Mouse (Mus musculus) liver, embryonic 14.5 days (tissue): ENCODE results near the gene Olfr1313. TPM values are rescaled to one million over a fixed set of nuclear protein-coding genes. Genes with fewer than 3 reads are reported as not detected.
"Not testable (repeated sequence)": the region's sequence is repeated elsewhere in the genome, so short reads cannot be mapped to it uniquely, and the experiment has no call there.

Experiments used
- ATAC-seq: fragments of 200-750 bp; cut with Nextera tagmentation; 2 replicates; pipeline ENCODE4 v1.8.0; 2017; ENCODE audit warnings: moderate number of reproducible peaks, mild to moderate bottlenecking, moderate library complexity; ENCODE audit not compliant: insufficient read depth
- DNase-seq, 3 experiments: peaks; one replicate each; pipeline ENCODE4 v3.0.0-alpha.2; 2012 to 2013; ENCODE audit warnings: low read depth in 3 of 3, low spot score in 3 of 3
- H3K27ac ChIP-seq: fragments of 300-500 bp; sonication (generic); 2 replicates; pipeline ENCODE4 v1.5.1; 2014; ENCODE audit warnings: moderate library complexity, mild to moderate bottlenecking, control low read depth, inconsistent platforms
- H3K27me3 ChIP-seq: fragments of 300-500 bp; sonication (generic); 2 replicates; pipeline ENCODE4 v1.6.1; 2014; ENCODE audit warnings: mild to moderate bottlenecking, low read length, moderate library complexity; ENCODE audit not compliant: control insufficient read depth, insufficient read depth
- H3K36me3 ChIP-seq: fragments of 300-500 bp; sonication (generic); replicated peaks from 2 replicates; pipeline ENCODE4 v1.6.1; 2014; ENCODE audit warnings: low read depth; ENCODE audit not compliant: control insufficient read depth, insufficient read depth
- H3K4me1 ChIP-seq, 2 experiments: fragments of 200-500 bp in 1 of 2; fragments of 300-500 bp in 1 of 2; sonication (generic) in 1 of 2; replicated peaks; 2 replicates each; pipeline ENCODE4 v1.6.1; 2012 to 2014; ENCODE audit warnings: antibody characterized with exemption in 1 of 2, inconsistent platforms in 1 of 2, low read length in 1 of 2; ENCODE audit not compliant: control insufficient read depth in 2 of 2, insufficient read depth in 2 of 2
- H3K4me2 ChIP-seq: fragments of 300-500 bp; sonication (generic); 2 replicates; pipeline ENCODE4 v1.6.1; 2014; ENCODE audit warnings: low read depth, mild to moderate bottlenecking, control low read depth, moderate library complexity
- H3K4me3 ChIP-seq, 2 experiments: fragments of 200-500 bp in 1 of 2; fragments of 300-500 bp in 1 of 2; sonication (generic) in 1 of 2; 2 replicates each; pipeline ENCODE4 v1.5.1; 2012 to 2014; ENCODE audit warnings: low read depth in 2 of 2, low read length in 2 of 2, mild to moderate bottlenecking in 2 of 2, control low read depth in 1 of 2, inconsistent platforms in 1 of 2, moderate library complexity in 1 of 2; ENCODE audit not compliant: insufficient read depth in 1 of 2
- H3K9ac ChIP-seq: fragments of 300-500 bp; sonication (generic); replicated peaks from 2 replicates; pipeline ENCODE4 v1.6.1; 2014; ENCODE audit warnings: mild to moderate bottlenecking, control low read depth, moderate library complexity
- H3K9me3 ChIP-seq: fragments of 300-500 bp; sonication (generic); 2 replicates; pipeline ENCODE4 v1.6.1; 2016; ENCODE audit warnings: low read length, mixed read lengths; ENCODE audit not compliant: control insufficient read depth
- CTCF ChIP-seq: IDR thresholded peaks from 2 replicates; pipeline ENCODE4 v1.5.1; 2016; ENCODE audit warnings: antibody characterized with exemption, low read depth, control low read depth
- EP300 ChIP-seq: IDR thresholded peaks from 2 replicates; pipeline ENCODE4 v1.6.1; 2016; ENCODE audit warnings: antibody characterized with exemption, low read depth
- WGBS: fragments of 180-500 bp; shearing (Covaris S2); extraction: QIAGEN DNeasy Blood & Tissue Kit; methylation state at CpG from one replicate; pipeline ENCODE4 v1.1.7; 2014; ENCODE audit not compliant: insufficient replicate concordance; 5-methylcytosine and 5-hydroxymethylcytosine counted together
- polyA plus RNA-seq, 2 experiments: library from polyadenylated mRNA; depleted of rRNA in 1 of 2; stranded (reverse) in 1 of 2; unstranded in 1 of 2; fragments of >200 nt; fragmentation: Nextera tagmentation in 1 of 2; extraction: Ambion mirVana in 1 of 2; gene quantifications; 2 replicates each; pipeline versions ENCODE4 v1.2.1 to v1.2.3; 2012 to 2014

Gene Olfr1313
- polyA plus RNA-seq (2012; rRNA removed): not detected in 2 replicates
- polyA plus RNA-seq (2014; fragmentation: Nextera tagmentation; extraction: Ambion mirVana): not detected in 2 replicates

- Histone ChIP-seq H3K9me3 (no peaks in the 10 kb centered on the region), H3K27ac (no peak within 1 kb of the TSS), H3K4me2 (no peak within 1 kb of the TSS), H3K4me3 (no peak within 1 kb of the TSS), H3K27me3 (no peaks in the 10 kb centered on the region), H3K9ac (no peak within 1 kb of the TSS), H3K36me3 (no peaks in the 10 kb centered on the region), H3K4me1 (no peaks in the 10 kb centered on the region)
- TF ChIP-seq CTCF (no peak), EP300 (no peak)
- ATAC-seq (no peak), DNase-seq (no peak)
Measured at GRCm38 (mm10) chr2:112077743-112078142, at the start of gene Olfr1313. TSS of gene Olfr1313 (minus strand) at chr2:112077843.

DNA sequence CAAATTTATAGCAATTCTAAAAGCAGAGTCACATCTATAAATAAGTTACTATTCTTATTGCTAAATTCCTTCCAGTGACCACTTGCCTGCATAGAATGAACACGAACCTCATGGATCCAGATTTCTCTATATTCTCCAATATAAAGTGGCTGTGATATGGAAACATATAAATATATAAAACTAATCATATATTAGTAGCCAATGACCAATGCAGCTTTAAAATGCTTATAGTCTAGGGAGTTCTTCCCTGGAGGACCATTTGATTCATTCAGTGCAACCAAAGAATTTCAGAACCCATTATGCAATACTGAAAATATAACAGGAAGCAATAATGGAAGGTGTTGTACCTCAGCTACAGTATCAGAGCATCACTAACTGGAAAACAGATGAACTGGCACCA, 37.7 kb upstream of the Olfr1313 start, which contains the start of gene Olfr1315-ps1:
Gene Olfr1315-ps1 (minus strand): TSS at position 101 of the 400 bp plus-strand sequence.
- Histone ChIP-seq H3K27me3 (no peaks in the 10 kb centered on the region), H3K4me2 (no peak within 1 kb of the TSS), H3K4me1 (no peaks in the 10 kb centered on the region), H3K27ac (no peak within 1 kb of the TSS), H3K9me3 (no peaks in the 10 kb centered on the region), H3K36me3 (no peaks in the 10 kb centered on the region), H3K4me3 (no peak within 1 kb of the TSS), H3K9ac (no peak within 1 kb of the TSS)
- no peak for ATAC-seq
- TF ChIP-seq CTCF: no peak
- no peak for TF ChIP-seq EP300
- 29% methylated on average over 1 of the region's 1 CpGs for whole genome bisulfite sequencing
- no peak for DNase-seq

DNA sequence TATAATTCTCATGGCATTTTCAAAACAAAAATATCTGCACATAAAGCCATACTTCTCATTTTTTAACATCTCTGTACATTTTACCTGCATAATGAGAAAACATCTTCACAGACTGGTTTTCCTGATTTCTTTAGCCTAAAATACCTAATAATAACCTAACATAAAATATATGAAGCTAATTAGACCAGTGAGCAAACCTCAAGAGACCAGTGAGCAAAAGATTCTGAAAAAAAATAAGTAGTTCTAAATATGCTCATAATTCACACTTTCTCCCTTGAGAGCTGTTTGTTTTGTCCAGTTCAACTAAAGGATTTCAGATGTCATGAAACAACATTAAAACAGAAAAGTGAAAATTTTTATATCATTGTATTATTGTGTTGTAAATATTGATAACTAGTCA, 19.0 kb upstream of the Olfr1313 start, which contains the start of gene Olfr1314:
Gene Olfr1314 (minus strand): TSS at position 101 of the 400 bp plus-strand sequence.
- Histone ChIP-seq H3K4me3 (no peak within 1 kb of the TSS), H3K9ac (no peak within 1 kb of the TSS), H3K4me2 (no peak within 1 kb of the TSS), H3K9me3 (no peaks in the 10 kb centered on the region), H3K36me3 (no peaks in the 10 kb centered on the region), H3K27me3 (no peaks in the 10 kb centered on the region), H3K4me1 (no peaks in the 10 kb centered on the region), H3K27ac (no peak within 1 kb of the TSS)
- ATAC-seq: no peak
- TF ChIP-seq CTCF (no peak), EP300 (no peak)
- no peak for DNase-seq

DNA sequence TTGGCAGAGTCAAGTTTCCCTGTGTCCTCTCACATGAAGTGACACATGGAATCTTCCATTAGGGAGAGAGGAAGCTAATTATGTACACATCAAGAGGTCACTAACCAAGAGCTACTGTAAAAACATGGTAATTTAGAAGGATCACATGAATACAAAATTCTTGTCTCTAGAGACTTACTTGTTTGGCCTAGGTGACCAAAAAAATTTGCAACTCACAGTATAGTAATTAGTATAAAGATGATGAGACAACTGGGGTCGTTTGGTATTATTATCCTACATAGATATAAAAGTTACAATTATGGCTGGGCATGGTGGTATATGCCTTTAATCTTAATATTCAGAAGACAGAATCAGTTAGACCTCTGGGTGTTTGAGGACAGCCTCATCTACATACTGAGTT, 27.5 kb downstream of the Olfr1313 start, which contains the start of gene Olfr1312:
Gene Olfr1312 (minus strand): TSS at position 101 of the 400 bp plus-strand sequence.
- TF ChIP-seq CTCF (no peak), EP300 (no peak)
- WGBS: 8% methylated on average over 1 of the region's 1 CpGs
- Histone ChIP-seq H3K27ac (no peak within 1 kb of the TSS), H3K36me3 (no peaks in the 10 kb centered on the region), H3K9me3 (no peaks in the 10 kb centered on the region), H3K27me3 (no peaks in the 10 kb centered on the region), H3K4me2 (no peak within 1 kb of the TSS), H3K4me3 (no peak within 1 kb of the TSS), H3K9ac (no peak within 1 kb of the TSS), H3K4me1 (no peaks in the 10 kb centered on the region)
- DNase-seq: no peak
- ATAC-seq: no peak

DNA sequence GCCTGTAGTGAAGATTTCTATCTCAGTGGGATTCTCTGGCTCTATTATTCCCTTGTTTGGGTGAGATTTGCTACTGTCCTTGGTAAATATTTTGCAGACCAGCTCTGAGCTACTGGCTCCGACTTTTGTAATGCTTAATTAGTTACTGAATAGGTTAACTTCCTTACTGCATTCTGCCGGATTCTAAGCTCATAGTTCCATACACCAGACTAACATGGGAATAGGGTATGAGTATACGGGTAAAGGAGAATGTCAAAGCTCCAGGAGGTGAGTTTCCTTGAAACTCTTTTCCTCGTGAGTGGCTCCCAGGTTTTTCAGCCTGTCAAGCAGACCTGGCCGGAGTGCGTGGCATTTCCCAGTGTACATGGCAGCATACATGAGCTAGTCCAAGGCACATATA, 50.7 kb downstream of the Olfr1313 start:
- not testable (repeated sequence) for H3K36me3 ChIP-seq, H3K4me2 ChIP-seq, DNase-seq, H3K9me3 ChIP-seq, ATAC-seq, H3K4me1 ChIP-seq, H3K4me3 ChIP-seq, H3K27ac ChIP-seq, H3K9ac ChIP-seq, H3K27me3 ChIP-seq
- 30% methylated on average over 6 of the region's 6 CpGs for WGBS
